Mouse (Mus musculus) small intestine, adult 2 months (tissue): Measurements from ENCODE around the gene Spint4.

Experiments
- CTCF ChIP-seq: fragments of 200-500 bp; IDR thresholded peaks from 2 replicates; pipeline ENCODE4 v1.5.1; 2012; ENCODE audit warnings: low read depth, mild to moderate bottlenecking, control low read depth, inconsistent platforms, low read length, moderate library complexity, mixed read lengths; ENCODE audit not compliant: insufficient replicate concordance, insufficient read length; ENCODE audit errors: extremely low read depth
- POLR2A ChIP-seq: fragments of 200-500 bp; IDR thresholded peaks from 2 replicates; pipeline ENCODE4 v1.6.1; 2012; ENCODE audit warnings: low read depth, mild to moderate bottlenecking, control low read depth, inconsistent platforms, low read length, moderate library complexity

DNA sequence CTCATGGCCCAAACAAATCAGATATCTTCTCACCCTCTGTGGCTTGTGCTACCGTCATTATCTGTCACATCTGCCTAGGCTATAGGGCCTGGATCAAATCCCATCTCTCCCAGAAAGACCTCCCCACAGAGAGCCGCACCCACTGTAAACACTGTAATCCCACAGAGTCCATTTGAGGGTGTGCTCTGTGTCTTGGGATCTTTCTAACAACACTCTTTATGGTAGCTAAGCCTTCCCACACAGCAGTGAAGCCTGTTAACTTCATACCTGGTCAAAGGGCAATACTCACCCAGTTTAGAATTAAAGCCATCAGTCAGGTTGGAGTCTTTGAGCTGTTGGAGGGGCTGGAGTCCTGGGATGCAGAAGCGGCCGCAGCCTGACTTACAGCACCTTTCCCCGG lies 33.4 kb downstream of the Spint4 start:
- TF ChIP-seq POLR2A (no peak), CTCF (no peak)
